Mouse (Mus musculus) kidney, adult 10 weeks (tissue): ENCODE measurements around the gene Rnpepl1. TPM values are rescaled to one million over a fixed set of nuclear protein-coding genes. Genes with fewer than 3 reads are reported as not detected.

Experiments used
- polyA plus RNA-seq: library from polyadenylated mRNA; stranded (reverse); fragments of 350-450 nt; fragmentation: Illumina TruSeq; extraction: RNeasy Lipid Tissue Mini Kit (QIAGEN cat#74804); gene quantifications from one replicate; pipeline ENCODE4 v1.2.3, GENCODE M21; 2014; ENCODE audit warnings: low read depth, low replicate concordance

Gene Rnpepl1
- polyA plus RNA-seq = 4.5 TPM

DNA sequence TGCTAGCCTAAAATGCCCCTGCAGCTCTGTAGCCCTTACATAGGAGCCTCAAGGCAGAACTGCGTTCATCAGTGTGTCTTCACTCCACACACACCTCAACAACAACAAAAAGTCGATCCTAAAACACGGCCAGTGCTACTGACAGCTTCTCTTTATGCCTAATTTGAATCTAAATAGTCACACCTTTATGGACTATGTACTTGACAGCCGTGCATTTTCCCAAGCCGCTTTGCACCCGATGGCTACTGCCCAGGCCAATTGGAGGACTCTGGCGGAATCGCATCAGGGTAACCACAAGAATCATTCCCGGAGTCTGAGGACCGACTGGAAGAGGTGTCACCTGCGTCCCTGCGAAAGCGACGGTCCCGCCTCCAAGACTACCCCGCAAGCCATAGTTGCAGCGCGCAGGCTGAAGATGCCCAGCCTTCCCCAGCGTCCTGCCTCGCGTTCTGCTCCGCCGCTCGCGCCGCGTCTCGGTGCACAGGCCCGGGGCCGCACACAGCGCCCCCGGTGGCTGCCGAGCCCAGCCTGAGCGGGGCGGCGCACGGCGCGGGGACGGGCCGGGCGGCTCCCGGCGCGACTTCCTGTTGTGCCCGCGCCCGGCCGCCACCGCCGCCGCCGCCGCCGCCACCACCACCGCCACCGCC is at the start of gene Rnpepl1:
TSS of gene Rnpepl1 (plus strand) at position 545 of the 647 bp plus-strand sequence.

DNA sequence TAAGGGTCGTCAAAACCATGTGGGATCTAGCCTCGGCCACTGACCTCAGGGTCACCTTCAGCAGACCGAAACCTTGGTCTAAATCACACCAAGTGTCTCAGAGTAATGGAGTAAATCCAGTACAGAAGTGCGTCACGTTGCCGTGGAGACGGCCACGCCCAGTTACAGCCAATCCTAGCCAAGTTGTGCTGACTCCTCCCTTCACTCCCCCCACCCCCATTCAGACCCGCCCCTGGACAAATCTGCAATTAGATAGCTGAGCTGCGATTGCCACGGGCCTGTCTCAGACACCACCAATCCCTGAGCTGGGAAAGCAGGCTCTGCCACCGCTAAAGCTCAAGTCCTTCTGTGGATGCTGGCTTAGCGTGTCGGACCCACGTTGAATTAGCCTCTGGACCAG is 7.8 kb upstream of the Rnpepl1 start, which contains the start of gene Ankmy1:
TSS of gene Ankmy1 (minus strand) at position 121 of the 400 bp plus-strand sequence.

DNA sequence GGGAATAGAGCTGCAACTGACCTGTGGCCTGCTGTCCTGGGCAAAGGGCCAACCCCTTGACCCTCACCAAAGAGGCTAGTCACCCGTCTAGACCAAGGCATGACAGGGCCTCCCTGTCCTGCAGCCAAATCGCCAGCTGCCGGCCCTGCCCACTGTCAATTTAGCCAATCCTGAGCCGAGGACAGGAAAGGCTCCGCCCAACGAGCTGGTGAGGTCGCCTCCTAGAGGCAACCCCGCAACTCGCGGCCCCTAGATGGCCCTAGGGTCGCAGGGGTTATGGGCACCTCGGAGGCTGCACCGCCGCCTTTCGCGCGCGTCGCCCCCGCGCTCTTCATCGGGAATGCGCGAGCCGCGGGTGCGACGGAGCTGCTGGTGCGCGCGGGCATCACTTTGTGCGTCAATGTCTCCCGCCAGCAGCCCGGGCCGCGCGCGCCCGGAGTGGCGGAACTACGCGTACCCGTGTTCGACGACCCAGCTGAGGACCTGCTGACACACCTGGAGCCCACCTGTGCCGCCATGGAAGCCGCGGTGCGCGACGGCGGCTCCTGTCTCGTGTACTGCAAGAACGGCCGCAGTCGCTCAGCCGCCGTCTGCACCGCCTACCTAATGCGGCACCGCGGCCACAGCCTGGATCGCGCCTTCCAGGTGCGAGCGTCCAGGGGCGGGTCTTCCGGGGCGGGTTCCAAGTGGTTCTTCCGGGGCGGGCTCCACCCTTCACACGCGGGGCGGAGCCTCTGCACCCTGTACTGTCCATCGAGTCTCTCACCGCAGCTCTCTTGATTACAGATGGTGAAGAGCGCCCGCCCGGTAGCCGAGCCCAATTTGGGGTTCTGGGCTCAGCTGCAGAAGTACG is 3.6 kb upstream of the Rnpepl1 start, which contains the start of gene Dusp28:
TSS of gene Dusp28 (plus strand) at position 203 of the 853 bp plus-strand sequence.

DNA sequence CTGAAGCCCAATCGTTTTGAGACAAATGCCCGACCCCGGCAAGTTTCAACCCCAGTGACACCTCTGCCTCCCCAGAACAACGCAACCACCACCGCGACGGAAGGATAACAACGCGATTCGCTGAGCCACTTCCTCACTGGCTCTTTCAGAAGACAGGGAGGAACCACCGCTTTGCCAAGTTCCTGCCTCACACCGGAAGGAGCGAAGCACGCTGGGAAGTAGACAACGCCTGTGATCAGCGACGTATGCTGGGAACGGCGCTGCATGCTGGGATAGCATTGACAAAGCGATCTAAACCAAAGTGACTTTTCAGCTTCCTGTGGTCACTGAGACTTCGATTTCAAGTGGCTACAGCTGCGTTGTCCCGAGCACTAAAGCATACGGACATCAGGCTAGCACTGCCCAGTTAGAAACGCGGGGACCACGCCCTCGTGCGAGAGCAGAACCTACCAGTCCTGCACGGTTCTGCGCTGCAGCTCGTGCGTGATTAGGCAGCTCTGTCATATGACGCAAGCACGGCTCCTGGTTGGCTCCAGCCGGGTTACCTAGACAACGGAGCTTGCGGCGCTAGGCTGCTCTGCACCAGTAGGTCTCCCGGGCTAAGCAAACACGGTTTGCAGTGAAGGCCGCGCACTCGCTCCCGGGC is 23.7 kb downstream of the Rnpepl1 start, which contains the start of gene Capn10:
TSS of gene Capn10 (plus strand) at position 195 of the 646 bp plus-strand sequence.

DNA sequence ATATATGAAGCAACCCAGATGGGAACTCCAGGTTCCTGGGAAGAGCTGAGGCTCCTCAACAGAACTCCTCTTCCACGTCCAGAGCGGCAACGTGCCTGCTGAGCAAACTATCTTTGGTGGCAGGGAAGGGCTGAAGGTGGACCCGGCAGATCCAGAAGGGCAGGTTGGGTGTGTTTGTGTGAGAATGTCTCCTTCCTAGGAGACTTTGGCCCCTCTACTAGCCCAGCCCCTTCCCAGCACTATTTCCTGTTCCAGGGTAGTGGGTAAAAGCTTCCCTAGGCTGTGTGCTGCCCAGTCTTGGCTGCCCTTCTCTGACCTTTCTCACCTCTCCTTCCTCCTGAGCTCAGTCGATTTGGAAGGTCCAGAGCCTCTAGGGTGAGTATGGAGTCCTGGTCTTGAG is 40.0 kb downstream of the Rnpepl1 start, which contains the start of gene Gpr35:
TSS of gene Gpr35 (plus strand) at position 259 of the 400 bp plus-strand sequence.

Other genes starting within 250 kb of the Rnpepl1 start
- 0.12 TPM for gene Gpc1, start 79.1 kb upstream of the Rnpepl1 start, polyA plus RNA-seq
- gene Ankmy1, start 7.9 kb upstream of the Rnpepl1 start, polyA plus RNA-seq = 1.1 TPM
- 9.4 TPM for gene Dusp28, start 3.8 kb upstream of the Rnpepl1 start, polyA plus RNA-seq
- 3.8 TPM for gene Capn10, start 23.6 kb downstream of the Rnpepl1 start, polyA plus RNA-seq
- gene Gpr35, start 40.1 kb downstream of the Rnpepl1 start, polyA plus RNA-seq = 0.40 TPM
- not detected for gene Aqp12, start 95.6 kb downstream of the Rnpepl1 start, polyA plus RNA-seq
- gene Kif1a, start 191.2 kb downstream of the Rnpepl1 start, polyA plus RNA-seq = not detected
- gene Agxt, start 224.5 kb downstream of the Rnpepl1 start, polyA plus RNA-seq = not detected